Mouse (Mus musculus): ENCODE data around the gene Gm20388. TPM values are rescaled to one million over a fixed set of nuclear protein-coding genes. Genes with fewer than 3 reads are reported as not detected.

Gene Gm20388
- total and polyA plus RNA-seq, 3 experiments, result 0.02 to 0.05 TPM; not detected in 1

DNA sequence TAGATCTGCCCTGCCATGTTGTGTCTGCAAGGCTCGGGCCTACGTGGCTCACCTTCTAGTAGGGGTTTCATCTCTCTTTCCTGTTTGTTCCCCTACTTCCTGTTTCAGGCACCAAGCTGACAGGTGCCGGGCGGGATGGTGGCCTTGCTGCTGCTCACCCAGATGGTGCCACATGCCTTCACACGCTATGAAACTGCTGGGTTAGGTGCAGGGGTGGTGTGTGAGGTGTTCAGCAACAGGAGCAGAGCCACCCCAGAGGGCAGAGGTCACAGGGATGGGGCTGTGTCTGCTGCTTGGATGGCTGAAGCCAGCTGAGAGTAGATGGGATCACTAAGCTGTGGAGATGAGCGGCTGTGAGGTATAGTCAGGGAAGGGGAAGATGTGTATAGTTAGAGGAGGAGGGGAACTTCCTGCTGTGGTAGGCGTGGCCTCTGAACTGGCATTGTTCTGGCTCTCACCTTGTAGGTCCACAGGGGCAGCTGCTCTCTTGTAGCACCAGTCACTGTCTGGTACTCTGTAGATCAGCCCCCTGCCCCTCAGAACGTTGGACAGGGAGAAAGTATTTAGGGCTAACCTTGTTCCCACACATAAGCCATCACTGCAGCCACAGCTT lies 4363.1 kb downstream of the Gm20388 start:
- H3K4me3 ChIP-seq (ENCODE audit: low read depth, low read length), result no peak overlapping the region
- H3K27me3 ChIP-seq (ENCODE audit: insufficient read depth, low read length), result no peaks in the 10 kb centered on the region; the same call in 1 of the 2 replicates
- H3K36me3 ChIP-seq (replicated peaks), result no peaks in the 10 kb centered on the region
- no peak for TF ChIP-seq TAL1 (conservative IDR thresholded peaks at IDR 0.05; ENCODE audit: low read depth, low read length)
- TF ChIP-seq POLR2AphosphoS5 (IDR thresholded peaks at IDR 0.05; ENCODE audit: insufficient replicate concordance, low read depth, low read length), result no peak
- TF ChIP-seq GATA1 (IDR thresholded peaks at IDR 0.05; ENCODE audit: borderline replicate concordance, low read length), result no peak
- no peak for TF ChIP-seq GATA2 (IDR thresholded peaks at IDR 0.05; ENCODE audit: borderline replicate concordance, low read depth, low read length)
- TF ChIP-seq CTCF (IDR thresholded peaks at IDR 0.05; ENCODE audit: low read depth, low read length), result no peak
- H3K9me3 ChIP-seq (replicated peaks), result peaks cover 64% of the 10 kb centered on the region
- ATAC-seq (ENCODE audit: extremely low read depth, insufficient number of reproducible peaks, low FRiP score, poor library complexity, severe bottlenecking) (no peak), DNase-seq (ENCODE audit: low spot score) (no peak)
- no peaks in the 10 kb centered on the region for H3K4me1 ChIP-seq (ENCODE audit: insufficient read depth, low read depth, low read length)

DNA sequence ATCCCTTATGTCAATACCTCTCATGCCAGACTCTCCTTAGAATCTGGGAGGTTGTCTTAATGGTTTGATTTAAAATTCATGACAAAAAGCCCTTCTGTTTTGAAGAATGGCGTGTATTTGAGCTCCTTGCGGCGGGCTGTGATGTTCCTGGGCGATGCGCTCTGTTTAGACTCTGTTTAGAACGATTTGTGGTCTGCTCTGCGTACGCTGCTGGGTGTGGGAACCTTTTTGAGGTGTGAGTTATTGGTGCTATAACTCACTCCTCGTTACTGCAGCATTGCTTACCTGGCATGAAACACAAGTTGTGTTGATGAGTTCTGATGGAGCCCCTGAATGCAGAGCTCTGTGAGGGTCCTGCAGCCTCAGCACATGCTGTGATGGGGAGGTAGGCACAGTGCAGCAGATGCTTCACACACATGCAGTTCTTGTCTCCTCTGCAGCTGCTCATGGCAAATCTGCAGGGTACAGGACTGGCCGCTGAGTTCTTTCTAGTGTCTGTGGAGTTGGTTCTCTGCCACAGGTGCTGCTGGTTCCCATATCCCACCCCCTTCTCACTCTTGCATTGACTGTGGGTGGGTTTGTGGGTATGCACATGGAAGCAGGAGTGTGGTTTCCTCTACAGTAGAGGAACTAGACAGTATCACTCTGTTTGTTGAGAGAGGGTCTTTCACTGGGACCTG lies 4363.9 kb downstream of the Gm20388 start:
- ATAC-seq (ENCODE audit: extremely low read depth, insufficient number of reproducible peaks, low FRiP score, poor library complexity, severe bottlenecking), result no peak
- H3K36me3 ChIP-seq (replicated peaks), result no peaks in the 10 kb centered on the region

DNA sequence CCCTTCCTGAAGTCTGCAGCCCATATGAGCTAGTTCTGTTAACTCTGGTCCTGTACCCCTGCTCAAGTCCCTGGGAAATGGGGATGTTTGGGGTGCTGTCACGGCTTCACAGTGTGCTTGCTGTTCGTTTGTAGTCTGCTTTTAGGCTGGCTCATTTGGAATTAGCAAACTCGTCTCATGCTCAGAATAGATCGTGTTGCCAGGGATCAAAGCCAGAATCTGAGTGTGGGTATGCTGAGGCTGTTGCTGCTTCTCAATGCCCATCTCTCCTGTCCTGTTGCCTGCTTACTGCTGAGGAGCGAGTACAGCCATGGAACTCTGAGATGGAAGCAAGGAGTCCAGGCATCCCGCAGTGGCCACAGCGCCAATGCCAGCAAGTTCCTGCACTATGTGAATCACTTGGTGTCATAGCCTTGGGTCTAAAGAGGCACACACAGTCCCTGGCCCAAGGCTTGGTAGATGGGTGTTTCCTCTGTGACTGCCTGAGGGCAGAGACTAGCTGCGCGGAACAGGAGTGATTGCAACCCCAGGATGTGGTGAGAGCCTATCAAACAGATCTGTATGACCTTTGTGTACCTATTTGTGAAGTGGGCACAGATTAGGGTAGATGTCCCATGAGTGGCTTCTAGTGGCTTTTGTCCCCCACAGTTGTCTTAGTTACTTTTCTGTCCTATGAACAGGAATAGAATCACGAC lies 4364.9 kb downstream of the Gm20388 start:
- no peak for ATAC-seq (ENCODE audit: extremely low read depth, insufficient number of reproducible peaks, low FRiP score, poor library complexity, severe bottlenecking)
- Histone ChIP-seq H3K4me1 (ENCODE audit: insufficient read depth, low read depth, low read length) (no peaks in the 10 kb centered on the region), H3K9me3 (replicated peaks) (peaks cover 71% of the 10 kb centered on the region), H3K36me3 (replicated peaks) (no peaks in the 10 kb centered on the region), H3K27me3 (ENCODE audit: insufficient read depth, low read length) (no peaks in the 10 kb centered on the region; the same call in 1 of the 2 replicates), H3K4me3 (ENCODE audit: low read depth, low read length) (no peak overlapping the region)
- TF ChIP-seq TAL1 (conservative IDR thresholded peaks at IDR 0.05; ENCODE audit: low read depth, low read length), result no peak
- TF ChIP-seq GATA1 (IDR thresholded peaks at IDR 0.05; ENCODE audit: borderline replicate concordance, low read length), result no peak
- no peak for TF ChIP-seq POLR2AphosphoS5 (IDR thresholded peaks at IDR 0.05; ENCODE audit: insufficient replicate concordance, low read depth, low read length)
- no peak for TF ChIP-seq GATA2 (IDR thresholded peaks at IDR 0.05; ENCODE audit: borderline replicate concordance, low read depth, low read length)
- TF ChIP-seq CTCF (IDR thresholded peaks at IDR 0.05; ENCODE audit: low read depth, low read length), result no peak
- no peak for DNase-seq (ENCODE audit: low spot score)

More for the DNA sequence above, 4363.9 kb downstream of the Gm20388 start:
- no peak for DNase-seq (ENCODE audit: low spot score)
- H3K27me3 ChIP-seq (ENCODE audit: insufficient read depth, low read length), result no peaks in the 10 kb centered on the region; the same call in 1 of the 2 replicates
- H3K4me3 ChIP-seq (ENCODE audit: low read depth, low read length), result no peak overlapping the region
- H3K4me1 ChIP-seq (ENCODE audit: insufficient read depth, low read depth, low read length), result no peaks in the 10 kb centered on the region
- peaks cover 66% of the 10 kb centered on the region for H3K9me3 ChIP-seq (replicated peaks)
- TF ChIP-seq TAL1 (conservative IDR thresholded peaks at IDR 0.05; ENCODE audit: low read depth, low read length) (no peak), POLR2AphosphoS5 (IDR thresholded peaks at IDR 0.05; ENCODE audit: insufficient replicate concordance, low read depth, low read length) (no peak), CTCF (IDR thresholded peaks at IDR 0.05; ENCODE audit: low read depth, low read length) (no peak), GATA1 (IDR thresholded peaks at IDR 0.05; ENCODE audit: borderline replicate concordance, low read length) (no peak), GATA2 (IDR thresholded peaks at IDR 0.05; ENCODE audit: borderline replicate concordance, low read depth, low read length) (no peak)

DNA sequence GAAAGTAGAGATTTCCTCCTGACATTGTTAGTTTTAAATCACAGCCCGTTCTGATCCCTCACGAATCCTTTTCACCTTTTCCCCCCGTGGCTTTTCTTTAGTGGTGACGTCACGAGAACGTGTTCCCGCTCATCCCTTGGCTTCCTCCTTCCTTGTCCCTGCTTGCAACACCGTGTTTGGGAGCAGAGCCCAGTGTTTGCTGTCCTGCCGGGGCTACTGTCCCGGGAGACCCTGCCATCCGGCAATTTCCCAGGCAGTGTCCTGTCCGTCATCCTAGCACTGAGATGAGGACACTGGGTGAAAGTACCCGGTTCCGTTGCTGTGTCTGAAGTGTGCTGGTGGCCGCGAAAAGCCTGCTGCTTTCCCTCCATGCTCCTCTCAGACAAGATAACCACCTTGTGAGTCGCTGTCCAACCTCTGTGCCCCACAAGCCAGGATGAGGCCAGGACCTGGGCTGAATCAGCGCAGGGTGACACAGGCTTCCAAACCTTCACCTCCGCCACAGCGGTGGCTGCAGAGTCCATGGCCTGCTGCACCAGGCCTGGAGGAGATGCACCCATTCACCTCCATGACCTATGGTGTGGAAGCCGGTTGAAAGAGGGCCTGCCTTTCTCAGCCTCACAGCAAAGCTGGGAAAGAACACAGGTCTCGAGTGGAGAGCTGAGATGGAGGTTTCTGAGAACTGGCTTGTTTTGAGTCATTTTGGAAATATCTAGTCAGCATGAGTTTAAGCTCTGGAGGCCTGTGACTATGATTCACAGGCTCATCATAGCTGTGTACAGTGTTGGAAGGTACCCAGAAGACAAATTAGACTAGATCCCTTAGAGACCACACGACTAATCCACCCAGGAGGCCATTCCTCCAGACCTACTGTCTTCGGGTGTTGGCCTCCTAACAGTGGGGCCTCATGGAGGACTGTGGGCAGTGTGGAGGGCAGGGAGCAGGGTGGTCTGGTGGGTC lies 4367.6 kb downstream of the Gm20388 start:
- no peak for DNase-seq (ENCODE audit: low spot score)

DNA sequence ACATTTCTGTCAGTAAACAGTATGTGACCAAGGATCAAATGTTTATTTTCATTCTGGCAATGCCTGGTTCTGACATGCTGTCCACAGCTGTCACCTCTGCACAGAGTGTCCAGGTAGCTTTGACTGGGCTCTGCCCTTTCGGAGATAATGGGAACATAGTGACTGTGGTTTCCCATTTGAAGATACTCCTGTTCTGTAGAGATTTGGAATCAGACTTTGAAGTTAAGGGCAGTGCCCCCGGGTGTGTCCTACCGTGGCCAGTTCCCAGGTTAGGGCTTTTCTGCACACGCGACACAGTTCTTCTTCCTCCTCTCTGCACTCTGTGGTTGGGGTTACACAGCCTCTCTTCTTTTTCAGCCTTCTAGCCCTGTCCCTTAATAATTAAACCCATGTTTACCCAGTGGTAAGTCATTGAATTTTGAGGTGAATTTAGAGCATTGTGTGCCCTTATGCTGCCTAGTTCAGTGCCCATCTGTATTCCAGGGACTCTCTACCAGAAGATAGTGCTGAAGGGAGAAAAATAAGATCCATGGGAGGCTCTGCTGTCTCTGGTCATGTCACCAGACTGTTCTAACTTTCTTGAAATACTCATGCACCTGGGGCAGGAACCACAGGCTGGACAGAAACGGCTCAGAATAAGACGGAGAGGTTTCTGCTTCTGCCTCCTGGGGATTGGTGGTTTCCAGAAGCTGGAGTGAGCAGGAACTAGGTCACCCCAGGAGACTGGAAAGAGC lies 4368.5 kb downstream of the Gm20388 start:
- H3K4me1 ChIP-seq (ENCODE audit: insufficient read depth, low read depth, low read length), result no peaks in the 10 kb centered on the region
- no peak overlapping the region for H3K4me3 ChIP-seq (ENCODE audit: low read depth, low read length)
- H3K36me3 ChIP-seq (replicated peaks), result no peaks in the 10 kb centered on the region
- peaks cover 80% of the 10 kb centered on the region for H3K9me3 ChIP-seq (replicated peaks)
- DNase-seq (ENCODE audit: low spot score) (no peak), ATAC-seq (ENCODE audit: extremely low read depth, insufficient number of reproducible peaks, low FRiP score, poor library complexity, severe bottlenecking) (no peak)
- TF ChIP-seq GATA1 (IDR thresholded peaks at IDR 0.05; ENCODE audit: borderline replicate concordance, low read length) (no peak), GATA2 (IDR thresholded peaks at IDR 0.05; ENCODE audit: borderline replicate concordance, low read depth, low read length) (no peak), POLR2AphosphoS5 (IDR thresholded peaks at IDR 0.05; ENCODE audit: insufficient replicate concordance, low read depth, low read length) (no peak), TAL1 (conservative IDR thresholded peaks at IDR 0.05; ENCODE audit: low read depth, low read length) (no peak), CTCF (IDR thresholded peaks at IDR 0.05; ENCODE audit: low read depth, low read length) (no peak)
- H3K27me3 ChIP-seq (ENCODE audit: insufficient read depth, low read length), result peaks cover 2% of the 10 kb centered on the region; the same call in 1 of the 2 replicates

More for the DNA sequence above, 4367.6 kb downstream of the Gm20388 start:
- Histone ChIP-seq H3K9me3 (replicated peaks) (peaks cover 82% of the 10 kb centered on the region), H3K36me3 (replicated peaks) (no peaks in the 10 kb centered on the region), H3K4me1 (ENCODE audit: insufficient read depth, low read depth, low read length) (no peaks in the 10 kb centered on the region), H3K4me3 (ENCODE audit: low read depth, low read length) (no peak overlapping the region), H3K27me3 (ENCODE audit: insufficient read depth, low read length) (no peaks in the 10 kb centered on the region; the same call in 1 of the 2 replicates)
- ATAC-seq (ENCODE audit: extremely low read depth, insufficient number of reproducible peaks, low FRiP score, poor library complexity, severe bottlenecking), result no peak
- TF ChIP-seq TAL1 (conservative IDR thresholded peaks at IDR 0.05; ENCODE audit: low read depth, low read length), result no peak
- no peak for TF ChIP-seq CTCF (IDR thresholded peaks at IDR 0.05; ENCODE audit: low read depth, low read length)
- TF ChIP-seq GATA2 (IDR thresholded peaks at IDR 0.05; ENCODE audit: borderline replicate concordance, low read depth, low read length), result no peak
- no peak for TF ChIP-seq GATA1 (IDR thresholded peaks at IDR 0.05; ENCODE audit: borderline replicate concordance, low read length)
- no peak for TF ChIP-seq POLR2AphosphoS5 (IDR thresholded peaks at IDR 0.05; ENCODE audit: insufficient replicate concordance, low read depth, low read length)

Data from G1E (cell line).